Mouse (Mus musculus): ENCODE measurements around the gene Gphb5.

- TF ChIP-seq POLR2A (IDR thresholded peaks at IDR 0.05; ENCODE audit: control insufficient read depth, extremely low read depth, insufficient read depth, low read length, poor library complexity) (no peak), CTCF (IDR thresholded peaks at IDR 0.05; ENCODE audit: borderline replicate concordance, control insufficient read depth, extremely low read depth, insufficient read depth, low read length, poor library complexity) (no peak)
Measured at GRCm38 (mm10) chr12:75450011-75450410, 33.4 kb upstream of the Gphb5 start.

Data from thymus, adult 2 months (tissue).